Mouse (Mus musculus) heart, embryonic 14.5 days (tissue): ENCODE results near the gene Adamtsl5. TPM values are rescaled to one million over a fixed set of nuclear protein-coding genes. Genes with fewer than 3 reads are reported as not detected.

ENCODE experiments used
- ATAC-seq: fragments of 200-750 bp; cut with Nextera tagmentation; 2 replicates; pipeline ENCODE4 v1.8.0; 2017; ENCODE audit warnings: low read depth, moderate TSS enrichment; ENCODE audit not compliant: insufficient number of reproducible peaks, insufficient read depth, low FRiP score
- H3K27ac ChIP-seq, 2 experiments: fragments of 200-500 bp in 1 of 2; fragments of 300-500 bp in 1 of 2; sonication (generic) in 1 of 2; replicated peaks in 1 of 2; 2 replicates each; pipeline ENCODE4 v1.5.1; 2012 to 2014; ENCODE audit warnings: low read depth in 2 of 2, low read length in 2 of 2, control low read depth in 1 of 2, mild to moderate bottlenecking in 1 of 2, mixed read lengths in 1 of 2; ENCODE audit not compliant: control insufficient read depth in 1 of 2, insufficient read depth in 1 of 2
- H3K27me3 ChIP-seq: fragments of 300-500 bp; sonication (generic); 2 replicates; pipeline ENCODE4 v1.6.1; 2014; ENCODE audit warnings: mild to moderate bottlenecking, low read length, control low read depth; ENCODE audit not compliant: control insufficient read depth, insufficient read depth
- H3K36me3 ChIP-seq: fragments of 300-500 bp; sonication (generic); 2 replicates; pipeline ENCODE4 v1.6.1; 2014; ENCODE audit warnings: mild to moderate bottlenecking, control low read depth, low read length, mixed read lengths; ENCODE audit not compliant: control insufficient read depth, insufficient read depth
- H3K4me1 ChIP-seq, 2 experiments: fragments of 200-500 bp in 1 of 2; fragments of 300-500 bp in 1 of 2; sonication (generic) in 1 of 2; 2 replicates each; pipeline ENCODE4 v1.6.1; 2012 to 2014; ENCODE audit warnings: low read length in 2 of 2, control low read depth in 1 of 2, mixed read lengths in 1 of 2; ENCODE audit not compliant: control insufficient read depth in 2 of 2, insufficient read depth in 2 of 2
- H3K4me2 ChIP-seq: fragments of 300-500 bp; sonication (generic); 2 replicates; pipeline ENCODE4 v1.6.1; 2014; ENCODE audit warnings: mild to moderate bottlenecking, low read length
- H3K4me3 ChIP-seq, 2 experiments: fragments of 200-500 bp in 1 of 2; fragments of 300-500 bp in 1 of 2; sonication (generic) in 1 of 2; 2 replicates each; pipeline ENCODE4 v1.5.1; 2012 to 2014; ENCODE audit warnings: low read length in 2 of 2, mild to moderate bottlenecking in 2 of 2, control low read depth in 1 of 2, low read depth in 1 of 2, moderate library complexity in 1 of 2; ENCODE audit not compliant: control insufficient read depth in 1 of 2, insufficient read depth in 1 of 2
- H3K9ac ChIP-seq: fragments of 300-500 bp; sonication (generic); 2 replicates; pipeline ENCODE4 v1.6.1; 2014; ENCODE audit warnings: mild to moderate bottlenecking, low read length
- H3K9me3 ChIP-seq: fragments of 300-500 bp; sonication (generic); 2 replicates; pipeline ENCODE4 v1.6.1; 2016; ENCODE audit warnings: low read length, control low read depth; ENCODE audit not compliant: control insufficient read depth
- WGBS: fragments of 180-500 bp; shearing (Covaris S2); extraction: QIAGEN DNeasy Blood & Tissue Kit; methylation state at CpG from one replicate; pipeline ENCODE4 v1.1.7; 2014; 5-methylcytosine and 5-hydroxymethylcytosine counted together
- polyA plus RNA-seq: library from polyadenylated mRNA; unstranded; fragments of >200 nt; fragmentation: Nextera tagmentation; extraction: Ambion mirVana; gene quantifications from 2 replicates; pipeline ENCODE4 v1.2.1, GENCODE M21; 2014

Adamtsl5 gene
- polyA plus RNA-seq, 1 experiment from 2014 or later, result 7.8 TPM

- ATAC-seq, result peak; percentile 34
- peaks cover 7% of the 10 kb centered on the region; the same call in 1 of the 2 replicates for H3K36me3 ChIP-seq
- H3K4me1 ChIP-seq, result peaks cover 11 to 20% of the 10 kb centered on the region in 2 experiments
- no peaks in the 10 kb centered on the region for H3K9me3 ChIP-seq
- H3K4me3 ChIP-seq, result peak overlapping the region; percentile 59 to 60
- peak overlapping the region; percentile 72 for H3K9ac ChIP-seq
- WGBS, result 2% methylated on average over 42 of the region's 46 CpGs
- H3K27ac ChIP-seq, result no peak overlapping the region
- H3K27me3 ChIP-seq, result peaks cover 5% of the 10 kb centered on the region; the same call in 1 of the 2 replicates
- H3K4me2 ChIP-seq, result peak overlapping the region; percentile 96
Observed at GRCm38 (mm10) chr10:80323261-80324119, 24.7 kb downstream of the Adamtsl5 start.

- Histone ChIP-seq H3K4me1 (peaks cover 11 to 20% of the 10 kb centered on the region in 2 experiments), H3K27ac (no peak overlapping the region), H3K4me2 (peak overlapping the region; percentile 96), H3K36me3 (peaks cover 12% of the 10 kb centered on the region), H3K4me3 (peak overlapping the region; percentile 59 to 60), H3K27me3 (peaks cover 5% of the 10 kb centered on the region; the same call in 1 of the 2 replicates), H3K9me3 (no peaks in the 10 kb centered on the region), H3K9ac (peak overlapping the region; percentile 72)
- WGBS, result 4% methylated on average over 28 of the region's 28 CpGs
- ATAC-seq, result no peak
Observed at GRCm38 (mm10) chr10:80322811-80323211, 25.4 kb downstream of the Adamtsl5 start.

DNA sequence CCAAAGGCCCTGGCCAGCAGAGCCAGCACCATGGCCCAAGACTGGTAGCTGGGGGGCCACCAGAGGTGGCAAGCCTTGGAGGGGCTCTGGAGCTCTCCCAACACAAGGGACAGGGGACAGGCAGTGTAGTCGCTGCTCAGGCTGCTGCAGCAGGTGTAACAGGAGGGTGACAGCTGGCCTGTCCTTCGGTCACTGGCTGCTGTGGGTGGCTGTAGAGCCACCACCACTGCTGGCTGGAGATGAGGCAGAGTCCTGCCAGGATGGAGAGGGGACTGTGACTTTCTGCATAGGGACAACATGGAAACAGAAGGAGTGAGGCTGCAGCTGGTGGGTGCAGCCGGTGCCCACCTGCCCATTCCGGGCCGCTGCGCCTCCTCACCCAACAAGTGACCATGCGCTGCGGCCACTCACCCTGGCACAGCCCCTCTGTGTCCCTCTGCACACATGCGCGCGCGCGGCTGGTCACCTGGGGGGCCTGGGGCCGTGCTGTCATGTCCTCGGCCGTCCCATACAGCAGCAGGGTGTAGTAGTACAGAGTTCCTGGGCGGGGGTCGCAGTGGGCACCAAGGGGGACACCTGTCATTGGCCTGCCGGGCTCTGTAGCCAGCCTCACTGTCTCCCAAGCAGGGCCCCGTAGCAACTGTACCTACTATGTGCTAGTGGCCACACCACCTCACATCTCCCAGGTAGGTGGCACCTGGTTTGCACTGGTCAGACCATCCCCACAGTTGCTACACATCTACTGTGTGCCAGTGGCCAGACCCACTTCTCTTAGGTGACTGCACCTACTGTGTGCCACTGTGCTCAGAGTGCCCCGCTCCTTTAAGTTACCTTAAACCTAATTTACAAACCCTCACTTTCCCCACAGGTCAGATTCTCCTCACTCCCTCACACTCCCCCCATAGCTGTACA lies 26.3 kb downstream of the Adamtsl5 start:
- ATAC-seq, result no peak
- Histone ChIP-seq H3K4me2 (peak overlapping the region; percentile 96), H3K4me3 (no peak overlapping the region), H3K9ac (no peak overlapping the region), H3K36me3 (peaks cover 15% of the 10 kb centered on the region), H3K4me1 (peaks cover 11 to 26% of the 10 kb centered on the region in 2 experiments), H3K27ac (no peak overlapping the region), H3K9me3 (no peaks in the 10 kb centered on the region), H3K27me3 (peaks cover 11% of the 10 kb centered on the region)
- 86% methylated on average over 21 of the region's 21 CpGs for WGBS

- H3K36me3 ChIP-seq, result peaks cover 15% of the 10 kb centered on the region
- ATAC-seq, result no peak
- H3K9ac ChIP-seq, result no peak overlapping the region
- peaks cover 13% of the 10 kb centered on the region for H3K27me3 ChIP-seq
- peaks cover 18 to 34% of the 10 kb centered on the region in 2 experiments for H3K4me1 ChIP-seq
- WGBS, result 69% methylated on average over 5 of the region's 6 CpGs
- no peak overlapping the region for H3K4me3 ChIP-seq
- no peaks in the 10 kb centered on the region for H3K9me3 ChIP-seq
- no peak overlapping the region for H3K27ac ChIP-seq
- H3K4me2 ChIP-seq, result no peak overlapping the region
Observed at GRCm38 (mm10) chr10:80321014-80321669, 27.1 kb downstream of the Adamtsl5 start.

DNA sequence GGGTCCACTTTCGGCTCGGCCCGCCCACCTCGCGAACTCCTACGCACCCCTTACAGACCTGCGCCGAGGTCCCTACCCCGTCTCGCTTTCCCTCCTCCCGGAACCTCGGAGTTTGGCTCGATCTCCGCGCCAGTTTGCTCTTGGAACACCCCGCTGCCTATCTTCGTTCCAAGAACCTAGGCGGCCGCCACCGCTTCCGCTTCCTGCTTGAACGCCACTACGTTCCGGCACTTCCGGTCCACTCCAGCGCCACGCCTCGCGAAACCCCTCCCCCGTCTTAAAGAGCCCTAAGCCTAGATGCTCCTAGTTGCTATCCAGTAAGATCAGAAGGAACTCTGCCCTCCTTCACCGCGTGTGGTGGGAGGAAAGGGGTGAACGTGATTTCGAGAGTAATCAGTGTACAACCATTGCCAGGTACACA lies 27.9 kb downstream of the Adamtsl5 start, which contains the start of gene 2310011J03Rik:
Gene 2310011J03Rik, minus strand, starts transcription at position 198 of the 421 bp plus-strand sequence.
- Histone ChIP-seq H3K9ac (peak within 1 kb of the TSS; percentile 91), H3K27ac (peak within 1 kb of the TSS; percentile 53 to 61; a peak in 3 of 4 replicates), H3K4me2 (peak within 1 kb of the TSS; percentile 83), H3K27me3 (peaks cover 21% of the 10 kb centered on the region), H3K4me1 (peaks cover 21 to 42% of the 10 kb centered on the region in 2 experiments), H3K9me3 (no peaks in the 10 kb centered on the region), H3K36me3 (peaks cover 15% of the 10 kb centered on the region), H3K4me3 (peak within 1 kb of the TSS; percentile 90 to 91)
- under 1% methylated on average over 34 of the region's 34 CpGs for WGBS
- no peak for ATAC-seq

GRCm38 (mm10) chr10:80317011-80317410 lies 31.2 kb downstream of the Adamtsl5 start:
- Histone ChIP-seq H3K4me2 (no peak overlapping the region; the same call in 1 of the 2 replicates), H3K27ac (no peak overlapping the region), H3K27me3 (peaks cover 50% of the 10 kb centered on the region), H3K9me3 (no peaks in the 10 kb centered on the region), H3K9ac (0 out of 2 replicates have a peak overlapping the region, but pooled peaks have one; percentile 27), H3K36me3 (peaks cover 15% of the 10 kb centered on the region), H3K4me1 (peaks cover 28 to 47% of the 10 kb centered on the region in 2 experiments), H3K4me3 (no peak overlapping the region)
- 58% methylated on average over 10 of the region's 10 CpGs for WGBS
- ATAC-seq, result no peak
